Mouse (Mus musculus) urinary bladder, postnatal 14 days (tissue): ENCODE data around the gene Adcy9.
"Not testable (repeated sequence)": the region's sequence is repeated elsewhere in the genome, so short reads cannot be mapped to it uniquely, and the experiment has no call there.

Source experiments
- DNase-seq: peaks from one replicate; pipeline ENCODE4 v3.0.0; 2021; ENCODE audit warnings: low spot score

Gene Adcy9

DNA sequence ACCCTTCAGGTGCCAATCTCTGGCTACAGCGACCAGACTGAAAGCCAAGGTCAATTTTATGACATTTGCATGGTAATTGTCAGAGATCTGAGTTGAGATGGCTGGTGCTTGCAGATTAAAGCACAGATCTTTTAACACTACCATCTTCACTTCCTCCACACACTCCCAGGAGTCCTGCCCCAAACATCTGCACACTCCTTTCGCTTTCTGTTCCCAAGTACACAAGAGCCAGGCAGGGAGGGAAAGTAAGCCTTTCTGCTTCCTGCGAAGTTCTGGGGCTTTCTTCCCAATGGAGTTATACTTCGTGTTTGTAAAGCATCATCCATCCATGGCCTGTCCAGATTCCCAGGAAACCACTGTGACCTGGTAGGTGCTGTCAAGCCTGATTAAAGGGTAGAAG, 38.8 kb downstream of the Adcy9 start:
- DNase-seq = no peak

DNA sequence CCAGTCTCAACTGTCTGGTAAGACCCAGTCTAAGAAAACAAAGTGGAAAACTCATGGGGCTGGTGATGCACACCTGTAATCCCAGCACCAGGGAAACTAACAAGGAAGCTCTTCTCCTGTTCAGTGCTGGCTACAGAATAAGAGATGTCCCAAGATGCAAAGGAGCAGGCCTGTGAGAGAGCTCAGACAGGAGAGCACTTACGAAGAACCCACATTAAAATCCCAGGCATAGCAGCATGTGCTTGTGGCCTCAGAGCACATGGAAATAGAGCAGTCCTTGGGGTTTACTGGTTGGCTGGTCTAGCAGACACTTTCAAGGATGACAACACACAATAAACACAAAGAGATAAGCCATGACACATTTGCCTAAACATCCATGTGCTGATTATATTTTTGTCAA, 41.5 kb downstream of the Adcy9 start:
- no peak for DNase-seq

DNA sequence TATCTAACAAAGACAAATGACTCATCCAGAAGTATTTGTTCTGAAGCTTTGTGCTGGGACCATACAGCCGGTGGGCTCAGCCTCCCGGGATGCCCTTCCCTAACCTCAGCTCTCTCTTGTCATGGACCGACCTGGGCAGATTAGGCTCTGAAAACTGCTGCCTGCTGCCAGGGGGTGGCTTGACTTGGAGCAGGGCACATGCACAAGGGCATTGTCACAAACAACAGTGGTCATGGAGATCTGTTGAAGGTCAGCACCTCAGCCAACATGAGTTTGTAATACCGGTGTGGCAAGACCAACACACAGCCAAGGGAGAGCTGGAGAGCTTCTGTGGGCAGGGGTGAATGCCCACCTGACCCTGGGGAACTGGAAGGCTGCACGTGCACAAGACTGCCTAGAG, 42.7 kb downstream of the Adcy9 start:
- DNase-seq = no peak

DNA sequence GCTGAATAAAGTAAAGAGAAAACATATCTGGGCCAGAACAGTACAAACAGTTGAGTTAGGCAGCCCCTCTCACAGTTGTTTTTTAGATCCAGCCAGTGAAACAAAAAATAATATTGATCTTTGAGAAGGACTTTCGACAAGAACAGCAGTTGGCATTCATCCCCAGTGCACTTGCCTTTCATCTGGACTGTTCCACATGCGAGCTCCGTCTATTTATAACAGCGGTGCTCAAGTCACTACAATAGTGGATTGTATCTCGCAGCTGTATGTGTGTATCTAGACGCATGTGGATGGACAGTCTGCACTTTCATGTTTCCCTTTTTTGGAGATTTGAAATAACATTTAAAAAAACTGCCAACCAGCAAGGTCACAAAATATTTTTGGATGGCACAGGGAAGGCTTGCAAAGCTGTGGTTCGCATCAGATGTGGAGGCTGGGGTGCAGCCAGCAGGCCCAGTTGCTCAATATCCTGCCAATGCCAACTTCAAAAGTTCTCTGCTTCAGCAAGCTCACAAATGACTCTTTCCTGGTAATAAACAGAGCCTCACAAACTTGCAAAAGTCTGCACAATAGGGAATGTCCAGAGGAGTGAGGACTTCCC, 45.4 kb downstream of the Adcy9 start:
- DNase-seq = peak; percentile 17

DNA sequence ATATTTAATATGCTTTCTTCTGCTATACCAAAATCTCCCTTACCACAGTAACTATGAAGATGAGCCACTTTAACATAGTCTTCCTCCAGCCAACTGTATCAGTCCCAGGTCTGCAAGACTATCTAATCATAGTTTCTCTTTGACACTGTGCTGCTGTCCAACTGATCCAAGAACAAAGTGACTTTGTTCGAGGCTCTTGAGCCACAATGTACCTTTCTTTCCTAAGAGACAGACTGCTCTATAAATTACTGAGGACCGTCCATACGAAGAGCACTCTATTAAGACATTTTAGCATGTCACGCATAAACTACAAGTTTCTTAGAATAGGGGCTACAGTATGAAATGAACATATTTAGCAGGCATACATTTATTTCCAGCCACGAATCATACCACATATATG, 46.0 kb downstream of the Adcy9 start:
- no peak for DNase-seq

DNA sequence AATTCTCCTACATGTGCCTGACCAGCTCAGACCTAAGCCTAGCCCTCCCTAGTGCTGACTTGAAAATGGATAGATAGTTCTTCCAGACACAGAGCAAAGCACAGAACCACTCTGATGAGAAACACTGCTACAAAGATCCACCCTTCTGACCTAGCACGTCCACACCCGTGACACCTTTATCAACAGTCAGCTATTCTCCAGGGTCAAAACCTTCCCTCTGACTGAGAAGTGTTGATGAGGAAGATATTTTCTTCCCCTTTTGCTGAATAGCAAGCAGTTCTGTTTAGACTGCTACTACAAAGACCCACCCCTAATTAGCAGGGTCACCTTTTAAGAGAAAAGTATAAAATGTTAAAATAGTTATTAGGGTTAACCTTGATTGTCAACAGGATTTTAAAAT, 49.3 kb downstream of the Adcy9 start:
- no peak for DNase-seq

GRCm38 (mm10) chr16:4370141-4370541, 50.2 kb downstream of the Adcy9 start:
- DNase-seq = peak; percentile 17

DNA sequence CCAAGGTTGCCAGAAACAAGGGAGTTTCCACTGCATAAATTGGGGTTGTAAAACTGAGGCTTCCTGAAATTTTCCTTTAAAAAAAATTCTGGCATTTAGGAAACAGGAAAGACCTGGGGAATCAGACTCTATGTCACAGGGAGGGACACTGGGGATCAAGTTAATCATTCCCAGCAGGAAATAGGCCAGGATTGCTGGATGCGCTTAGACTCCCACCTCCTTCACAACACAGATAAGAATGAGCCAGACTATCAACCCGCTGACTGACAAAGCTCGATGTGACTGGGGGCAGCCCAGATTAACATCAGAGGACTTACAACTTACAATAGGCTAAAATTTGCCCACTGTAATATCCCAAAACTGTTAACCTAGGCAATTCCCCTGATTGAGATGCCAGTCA, 52.4 kb downstream of the Adcy9 start:
- no peak for DNase-seq

- no peak for DNase-seq
Measured at GRCm38 (mm10) chr16:4367291-4367690, 53.0 kb downstream of the Adcy9 start.

DNA sequence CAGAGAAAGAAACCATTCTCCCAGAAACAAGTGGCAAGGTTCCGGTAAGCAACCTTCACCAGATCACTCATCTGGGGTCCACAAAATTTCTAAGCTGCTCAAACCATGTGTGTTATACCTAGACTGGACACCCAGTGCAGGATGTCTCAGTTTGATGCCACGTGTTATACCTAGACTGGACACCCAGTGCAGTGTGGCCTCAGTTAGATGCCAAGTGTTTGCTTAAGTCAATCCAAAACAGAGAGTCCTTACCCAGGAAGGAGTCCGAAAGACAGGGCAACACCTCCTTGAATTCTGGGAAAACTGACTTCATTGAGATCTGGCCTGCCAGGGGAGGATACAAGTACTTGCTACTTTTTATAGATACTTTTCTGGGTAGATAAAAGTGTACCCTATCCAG, 53.6 kb downstream of the Adcy9 start:
- no peak for DNase-seq

- no peak for DNase-seq
Measured at GRCm38 (mm10) chr16:4363341-4364116, 56.8 kb downstream of the Adcy9 start.

DNA sequence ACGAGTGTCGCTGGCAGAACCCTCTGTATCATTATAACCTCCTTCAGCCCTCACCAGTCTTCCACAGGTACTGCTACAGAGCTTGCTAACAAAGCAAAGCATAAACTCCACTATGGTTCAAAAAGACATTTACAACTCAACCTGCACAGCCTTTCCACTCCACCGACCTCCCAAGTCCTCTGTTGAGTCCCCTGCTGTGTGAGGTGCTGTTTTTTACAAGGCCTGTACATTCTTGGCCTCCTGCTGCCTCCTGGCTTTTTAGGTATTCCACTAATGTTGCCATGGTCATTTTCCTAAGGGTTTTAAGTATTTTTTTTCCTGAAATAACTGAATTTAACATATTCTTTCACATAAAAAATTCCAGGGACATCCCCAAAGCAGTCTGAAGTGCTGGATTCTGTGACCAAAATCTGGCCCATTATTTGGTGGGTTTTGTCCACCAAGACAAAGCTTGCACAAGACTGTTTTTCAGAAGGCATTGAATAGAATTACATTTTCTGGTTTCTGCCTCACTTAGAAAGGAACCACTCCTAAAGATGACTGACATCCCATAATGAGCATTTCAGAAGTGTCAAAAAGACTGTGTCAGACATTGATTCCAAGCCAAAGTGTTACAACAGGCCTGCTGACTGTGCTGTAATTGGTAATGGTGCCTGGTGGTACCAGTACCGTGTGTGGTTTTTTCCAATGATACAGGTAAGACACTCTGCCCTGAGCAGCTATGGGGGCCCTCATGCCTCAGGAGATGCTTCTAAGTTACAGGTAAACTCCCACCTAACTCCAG, 64.8 kb downstream of the Adcy9 start:
- DNase-seq = no peak

DNA sequence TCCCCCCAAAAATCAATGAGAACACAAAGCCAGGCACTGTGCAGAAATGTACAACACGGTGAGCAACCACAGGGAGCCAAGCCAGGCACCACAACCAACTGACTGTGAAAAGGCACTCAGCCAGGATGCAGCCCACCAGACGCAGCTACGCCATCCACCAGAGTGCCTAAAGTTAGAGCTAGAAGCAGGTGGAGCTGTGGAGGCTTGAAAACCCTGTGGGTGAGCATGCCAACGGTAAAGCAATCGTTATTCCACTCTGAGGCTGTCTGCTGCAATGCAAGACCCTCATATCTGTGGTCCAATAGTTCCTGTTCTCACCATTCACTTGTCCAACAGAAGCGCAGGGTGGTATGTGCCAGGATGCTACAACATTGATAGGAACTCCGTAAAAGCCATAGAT, 77.7 kb downstream of the Adcy9 start:
- DNase-seq = no peak

GRCm38 (mm10) chr16:4341316-4342062, 78.8 kb downstream of the Adcy9 start:
- no peak for DNase-seq

- DNase-seq = not testable (repeated sequence)
Measured at GRCm38 (mm10) chr16:4339216-4339615, 81.1 kb downstream of the Adcy9 start.

DNA sequence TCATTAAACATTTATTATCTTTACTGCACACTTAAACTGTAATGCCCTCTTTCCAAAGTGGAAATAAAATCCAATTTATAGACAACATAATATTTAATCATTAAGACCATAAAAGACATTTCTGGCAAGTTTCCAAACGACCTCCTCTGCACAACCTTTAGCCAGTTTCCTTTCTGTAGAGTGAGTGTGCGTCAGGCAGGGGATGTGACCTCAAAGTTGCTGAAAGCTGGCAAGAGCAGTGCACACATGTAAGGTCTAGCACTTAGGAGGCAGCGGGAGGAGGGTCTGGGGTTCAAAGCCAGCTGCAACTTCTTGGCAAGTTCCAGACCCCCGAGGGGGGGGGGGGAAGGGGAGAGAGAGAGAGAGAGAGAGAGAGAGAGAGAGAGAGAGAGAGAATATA, 83.0 kb downstream of the Adcy9 start:
- DNase-seq = no peak

DNA sequence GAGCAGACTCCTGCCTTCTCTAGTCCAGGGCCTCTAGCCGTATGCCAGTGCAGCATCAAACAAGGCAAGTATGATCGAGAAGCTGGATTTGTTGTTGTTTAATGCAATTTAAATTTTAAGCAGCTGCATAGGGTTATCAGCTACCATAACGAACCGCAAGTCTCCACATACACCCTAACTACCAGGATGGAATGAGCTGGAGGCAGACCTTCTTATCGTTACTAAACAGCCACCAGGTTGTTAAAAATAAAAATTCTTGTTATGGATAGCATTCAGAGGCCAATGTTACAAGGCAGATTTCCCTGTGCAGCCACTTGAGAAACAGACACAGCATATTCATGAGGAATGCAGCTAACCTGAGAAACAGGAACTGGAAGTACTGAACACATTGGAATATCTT, 86.5 kb downstream of the Adcy9 start:
- DNase-seq = no peak

- DNase-seq = no peak
Measured at GRCm38 (mm10) chr16:4333371-4333770, 86.9 kb downstream of the Adcy9 start.

- DNase-seq = no peak
Measured at GRCm38 (mm10) chr16:4327081-4327480, 93.2 kb downstream of the Adcy9 start.

GRCm38 (mm10) chr16:4325801-4326200, 94.5 kb downstream of the Adcy9 start:
- DNase-seq = no peak

DNA sequence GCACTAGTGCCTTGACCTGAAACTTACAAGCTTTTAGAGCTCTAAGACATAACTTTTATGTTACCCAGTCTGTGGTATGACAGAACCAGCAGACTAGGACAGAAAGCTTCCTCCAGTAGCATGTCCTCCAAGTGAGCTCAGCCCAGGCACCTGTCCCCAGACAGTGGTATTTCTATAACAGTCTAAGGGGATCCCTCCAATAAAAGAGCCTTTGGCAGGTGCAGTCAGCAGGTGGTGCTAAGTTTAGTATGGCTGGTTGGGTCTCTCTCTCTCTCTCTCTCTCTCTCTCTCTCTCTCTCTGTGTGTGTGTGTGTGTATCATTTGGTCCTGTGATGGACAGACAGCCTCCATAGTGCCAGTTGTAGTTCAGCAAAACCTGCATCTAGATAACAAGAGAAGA, 95.3 kb downstream of the Adcy9 start:
- DNase-seq = no peak

GRCm38 (mm10) chr16:4320856-4321255, 99.4 kb downstream of the Adcy9 start:
- DNase-seq = no peak
